Mouse (Mus musculus) myocyte (in vitro differentiated cells): ENCODE measurements around the gene Serpina12. TPM values are rescaled to one million over a fixed set of nuclear protein-coding genes. Genes with fewer than 3 reads are reported as not detected.

Experiments
- H3K27me3 ChIP-seq: one replicate; pipeline ENCODE4 v1.6.1; 2011; ENCODE audit not compliant: control insufficient read depth, insufficient read depth, insufficient read length
- H3K36me3 ChIP-seq: one replicate; pipeline ENCODE4 v1.6.1; 2011; ENCODE audit not compliant: control insufficient read depth, insufficient read depth
- H3K4me2 ChIP-seq: one replicate; pipeline ENCODE4 v1.6.1; 2011; ENCODE audit warnings: low read depth, control low read depth
- H3K4me3 ChIP-seq: one replicate; pipeline ENCODE4 v1.5.1; 2011; ENCODE audit warnings: mild to moderate bottlenecking, control low read depth, moderate library complexity
- H3K79me2 ChIP-seq: one replicate; pipeline ENCODE4 v1.6.1; 2011; ENCODE audit not compliant: control insufficient read depth, insufficient read depth
- H3ac ChIP-seq: one replicate; pipeline ENCODE4 v1.6.1; 2011; ENCODE audit not compliant: control insufficient read depth, insufficient read length
- CEBPB ChIP-seq: IDR thresholded peaks from 2 replicates; pipeline ENCODE4 v1.6.1; 2011; ENCODE audit warnings: mild to moderate bottlenecking, moderate library complexity; ENCODE audit not compliant: poor library complexity, insufficient read depth, severe bottlenecking
- E2F4 ChIP-seq: IDR thresholded peaks from one replicate; pipeline ENCODE4 v1.6.1; 2011; ENCODE audit warnings: mild to moderate bottlenecking, control low read depth, moderate library complexity; ENCODE audit not compliant: insufficient read depth
- MAX ChIP-seq: IDR thresholded peaks from one replicate; pipeline ENCODE4 v1.6.1; 2011; ENCODE audit warnings: low read depth, mild to moderate bottlenecking, control low read depth
- MYOD1 ChIP-seq, 3 experiments: IDR thresholded peaks; one replicate each; pipeline ENCODE4 v1.6.1; 2011; ENCODE audit warnings: control low read depth in 2 of 3, low read depth in 2 of 3, mild to moderate bottlenecking in 2 of 3, moderate library complexity in 1 of 3; ENCODE audit not compliant: insufficient read length in 2 of 3, control insufficient read depth in 1 of 3
- MYOG ChIP-seq, 3 experiments: IDR thresholded peaks; one replicate each; pipeline ENCODE4 v1.6.1; 2011; ENCODE audit warnings: control low read depth in 2 of 3, low read depth in 2 of 3, mild to moderate bottlenecking in 2 of 3; ENCODE audit not compliant: insufficient read length in 2 of 3, control insufficient read depth in 1 of 3, insufficient read depth in 1 of 3
- POLR2A ChIP-seq: IDR thresholded peaks from one replicate; pipeline ENCODE4 v1.6.1; 2011; ENCODE audit warnings: low read depth, mild to moderate bottlenecking, control low read depth, moderate library complexity; ENCODE audit not compliant: insufficient read length
- POLR2AphosphoS2 ChIP-seq: IDR thresholded peaks from one replicate; pipeline ENCODE4 v1.6.1; 2011; ENCODE audit warnings: low read depth, control low read depth; ENCODE audit not compliant: insufficient read length
- REST ChIP-seq: IDR thresholded peaks from one replicate; pipeline ENCODE4 v1.6.1; 2011; ENCODE audit warnings: mild to moderate bottlenecking, control low read depth, moderate library complexity; ENCODE audit not compliant: insufficient read depth, insufficient read length
- SRF ChIP-seq: IDR thresholded peaks from one replicate; pipeline ENCODE4 v1.6.1; 2011; ENCODE audit warnings: low read depth; ENCODE audit not compliant: control insufficient read depth, insufficient read length
- TCF12 ChIP-seq: IDR thresholded peaks from one replicate; pipeline ENCODE4 v1.6.1; 2011; ENCODE audit warnings: mild to moderate bottlenecking, control low read depth; ENCODE audit not compliant: poor library complexity, insufficient read depth, severe bottlenecking
- TCF3 ChIP-seq: IDR thresholded peaks from one replicate; pipeline ENCODE4 v1.6.1; 2011; ENCODE audit warnings: low read depth, control low read depth; ENCODE audit not compliant: insufficient read length
- USF1 ChIP-seq: IDR thresholded peaks from one replicate; pipeline ENCODE4 v1.6.1; 2011; ENCODE audit warnings: low read depth, mild to moderate bottlenecking, control low read depth, moderate library complexity
- polyA plus RNA-seq: library from polyadenylated mRNA; unstranded; fragments of >200 nt; fragmentation: generic; extraction: Trizol; gene quantifications from one replicate; pipeline ENCODE4 v1.2.1, GENCODE M21; 2012; ENCODE audit warnings: missing spikeins

Gene Serpina12
- polyA plus RNA-seq, 1 experiment: 0.16 TPM

DNA sequence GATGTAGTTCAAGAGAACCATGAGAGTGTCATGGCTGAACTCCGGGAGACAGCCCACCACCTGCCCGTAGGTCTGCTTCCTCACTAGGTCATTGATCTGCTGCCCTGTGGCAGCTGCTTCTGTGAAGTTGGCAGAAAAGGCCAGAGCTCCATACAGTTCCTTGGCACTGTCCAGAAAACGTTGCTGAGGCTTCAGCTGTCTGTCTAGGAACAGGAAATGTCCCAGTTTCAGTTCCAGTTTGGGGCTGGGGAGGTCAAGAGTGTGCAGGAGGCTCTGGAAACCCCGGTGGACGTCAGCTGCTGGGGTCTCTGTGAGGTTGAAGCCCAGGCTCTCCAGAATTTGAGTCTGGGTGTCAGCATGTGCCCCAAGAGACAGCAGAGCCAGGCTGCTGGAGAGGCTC, 58.4 kb downstream of the Serpina12 start:
- no peak for TF ChIP-seq USF1
- TF ChIP-seq E2F4: no peak
- no peak for TF ChIP-seq REST
- TF ChIP-seq MAX: no peak
- no peaks in the 10 kb centered on the region for H3K79me2 ChIP-seq

DNA sequence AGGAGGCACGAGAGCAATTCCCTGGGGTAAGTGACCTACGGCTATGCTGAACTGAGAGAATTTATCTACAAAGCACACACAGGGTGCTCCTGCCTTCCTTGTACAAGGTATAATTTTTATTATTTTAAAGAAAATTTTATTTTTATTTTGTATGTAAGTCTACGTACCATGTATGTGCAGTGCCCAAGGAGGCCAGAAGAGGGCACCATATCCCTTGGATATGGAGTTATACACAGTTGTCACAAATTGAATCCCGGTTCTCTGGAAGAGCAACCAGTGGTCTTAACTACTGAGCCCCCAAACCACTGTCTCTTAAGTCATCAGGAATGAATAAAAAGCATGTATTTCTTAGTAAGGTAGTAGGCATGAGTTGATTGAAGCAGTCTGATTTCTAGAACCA, 59.3 kb downstream of the Serpina12 start:
- H3K27me3 ChIP-seq: peaks cover 10% of the 10 kb centered on the region
- no peaks in the 10 kb centered on the region for H3K79me2 ChIP-seq
- no peaks in the 10 kb centered on the region for H3K36me3 ChIP-seq
- no peak overlapping the region for H3K4me3 ChIP-seq
- no peak overlapping the region for H3K4me2 ChIP-seq
- no peak overlapping the region for H3ac ChIP-seq
- TF ChIP-seq MAX (no peak), MYOG (IDR thresholded peaks at IDR 0.05; ENCODE audit: control insufficient read depth in 1 of 3, insufficient read depth in 1 of 3, insufficient read length in 2 of 3, low read depth in 2 of 3) (no peak), E2F4 (no peak), MYOD1 (IDR thresholded peaks at IDR 0.05; ENCODE audit: control insufficient read depth in 1 of 3, insufficient read length in 2 of 3, low read depth in 2 of 3) (no peak), POLR2AphosphoS2 (no peak), POLR2A (no peak), SRF (no peak)

More for the DNA sequence above, 58.4 kb downstream of the Serpina12 start:
- Histone ChIP-seq H3K27me3 (peaks cover 10% of the 10 kb centered on the region), H3K4me2 (peak overlapping the region; percentile 24), H3ac (no peak overlapping the region), H3K36me3 (no peaks in the 10 kb centered on the region), H3K4me3 (no peak overlapping the region)

DNA sequence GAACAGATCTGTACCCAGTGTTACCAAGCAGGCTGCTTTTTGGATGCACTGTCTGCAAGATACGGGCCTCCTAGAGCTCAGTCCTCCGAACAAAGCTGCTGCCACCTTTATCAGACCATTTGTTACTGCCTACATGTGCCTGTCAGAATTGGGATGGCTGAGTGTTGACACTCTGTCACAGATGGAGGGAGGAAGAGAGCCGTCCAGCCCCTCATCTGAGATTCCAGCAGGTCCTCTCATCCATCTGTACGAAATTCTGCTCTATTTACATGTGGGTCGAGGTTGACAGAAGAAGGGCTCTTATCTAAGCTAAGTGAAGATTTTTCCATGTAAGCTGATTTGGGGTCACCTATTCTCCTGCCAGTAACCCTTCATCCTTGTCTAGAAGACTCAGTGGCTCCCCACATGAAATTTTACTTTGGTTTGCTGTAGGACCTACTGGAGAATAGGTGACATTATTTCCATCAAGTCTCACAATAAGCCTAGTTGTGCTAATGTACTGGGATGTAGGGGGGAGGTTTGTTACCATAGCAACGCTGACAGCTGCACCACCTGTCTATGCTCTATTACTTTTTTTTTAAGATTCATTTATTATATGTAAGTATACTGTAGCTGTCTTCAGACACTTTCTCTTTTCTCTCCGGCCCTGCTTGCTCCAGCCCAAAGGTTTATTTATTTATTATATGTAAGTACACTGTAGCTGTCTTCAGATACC, 62.4 kb downstream of the Serpina12 start:
- no peak overlapping the region for H3K4me2 ChIP-seq
- H3K36me3 ChIP-seq: no peaks in the 10 kb centered on the region
- H3ac ChIP-seq: no peak overlapping the region
- TF ChIP-seq MYOG (IDR thresholded peaks at IDR 0.05; ENCODE audit: control insufficient read depth in 1 of 3, insufficient read depth in 1 of 3, insufficient read length in 2 of 3, low read depth in 2 of 3) (no peak), MYOD1 (IDR thresholded peaks at IDR 0.05; ENCODE audit: control insufficient read depth in 1 of 3, insufficient read length in 2 of 3, low read depth in 2 of 3) (no peak), TCF12 (no peak), MAX (no peak), CEBPB (no peak), TCF3 (no peak), REST (no peak), E2F4 (no peak), POLR2A (no peak), POLR2AphosphoS2 (no peak), SRF (no peak), USF1 (no peak)
- peaks cover 4% of the 10 kb centered on the region for H3K27me3 ChIP-seq
- H3K4me3 ChIP-seq: no peak overlapping the region
- H3K79me2 ChIP-seq: no peaks in the 10 kb centered on the region

Other genes starting within 250 kb of the Serpina12 start
- gene Serpina1b, start 214.1 kb downstream of the Serpina12 start, polyA plus RNA-seq: not detected
- not detected for gene Serpina1a, start 180.9 kb downstream of the Serpina12 start, polyA plus RNA-seq
- gene Serpina1c, start 139.6 kb downstream of the Serpina12 start, polyA plus RNA-seq: not detected
- 0.53 TPM for gene Serpina1e, start 85.5 kb downstream of the Serpina12 start, polyA plus RNA-seq
- gene Serpina11, start 54.5 kb downstream of the Serpina12 start, polyA plus RNA-seq: 0.10 TPM
- gene Serpina9, start 30.7 kb downstream of the Serpina12 start, polyA plus RNA-seq: 0.14 TPM
- gene Serpina5, start 56.7 kb upstream of the Serpina12 start, polyA plus RNA-seq: not detected
- not detected for gene Serpina3a, start 68.3 kb upstream of the Serpina12 start, polyA plus RNA-seq
- not detected for gene Serpina3b, start 83.6 kb upstream of the Serpina12 start, polyA plus RNA-seq
- not detected for gene Serpina3c, start 109.4 kb upstream of the Serpina12 start, polyA plus RNA-seq
- gene Serpina3f, start 170.1 kb upstream of the Serpina12 start, polyA plus RNA-seq: not detected
- 0.05 TPM for gene Serpina3g, start 191.8 kb upstream of the Serpina12 start, polyA plus RNA-seq
- gene Serpina3i, start 218.7 kb upstream of the Serpina12 start, polyA plus RNA-seq: not detected